Mouse (Mus musculus): Measurements from ENCODE around the gene Wfikkn2. TPM values are rescaled to one million over a fixed set of nuclear protein-coding genes. Genes with fewer than 3 reads are reported as not detected.

The Wfikkn2 gene
- total RNA-seq, 2 experiments from 2014 or later: 1.5 to 1.8 TPM

GRCm38 (mm10) chr11:94229207-94229960 lies 16.4 kb downstream of the Wfikkn2 start:
- peak; percentile 45 to 70 for DNase-seq
- intact Hi-C loops (cut with DNase I): no loop called here

- intact Hi-C loops (cut with DNase I): no loop called here
- DNase-seq: no peak
Observed at GRCm38 (mm10) chr11:94228416-94228815, 17.4 kb downstream of the Wfikkn2 start.

GRCm38 (mm10) chr11:94225985-94226384 lies 19.8 kb downstream of the Wfikkn2 start:
- peak; percentile 38 to 65 for DNase-seq
- intact Hi-C loops (cut with DNase I): loop anchor here (1.0 to 2.0 kb wide), 3 partner anchors 13 to 97 kb away; no protein-coding TSS in a partner anchor

- no peak for DNase-seq
- intact Hi-C loops (cut with DNase I): no loop called here
Observed at GRCm38 (mm10) chr11:94223531-94223930, 22.3 kb downstream of the Wfikkn2 start.

- intact Hi-C loops (cut with DNase I): no loop called here
Observed at GRCm38 (mm10) chr11:94221257-94221656, 24.5 kb downstream of the Wfikkn2 start.

GRCm38 (mm10) chr11:94216247-94216646 lies 29.6 kb downstream of the Wfikkn2 start:
- intact Hi-C loops (cut with DNase I): loop anchor here (10.0 kb wide), 1 partner anchor 261 kb away; the partner anchor contains the start of gene Nme2
- no peak for DNase-seq

More at GRCm38 (mm10) chr11:94221257-94221656, 24.5 kb downstream of the Wfikkn2 start:
- no peak for DNase-seq

- intact Hi-C loops (cut with DNase I): loop anchor here (10.0 kb wide), 1 partner anchor 261 kb away; the partner anchor contains the start of gene Nme2
Observed at GRCm38 (mm10) chr11:94215581-94215980, 30.2 kb downstream of the Wfikkn2 start.

GRCm38 (mm10) chr11:94213735-94214594 lies 31.8 kb downstream of the Wfikkn2 start:
- intact Hi-C loops (cut with DNase I): loop anchor here (2.0 to 10.0 kb wide), 2 partner anchors 13 to 259 kb away; partner anchors contain the start of gene Nme2
- no peak for DNase-seq

More at GRCm38 (mm10) chr11:94215581-94215980, 30.2 kb downstream of the Wfikkn2 start:
- no peak for DNase-seq

GRCm38 (mm10) chr11:94212997-94213396 lies 32.8 kb downstream of the Wfikkn2 start:
- intact Hi-C loops (cut with DNase I): loop anchor here (2.0 to 10.0 kb wide), 2 partner anchors 14 to 258 kb away; partner anchors contain the start of gene Nme2

GRCm38 (mm10) chr11:94212489-94212836 lies 33.3 kb downstream of the Wfikkn2 start:
- intact Hi-C loops (cut with DNase I): loop anchor here (2.0 to 10.0 kb wide), 2 partner anchors 14 to 258 kb away; partner anchors contain the start of gene Nme2
- no peak for DNase-seq

More at GRCm38 (mm10) chr11:94212997-94213396, 32.8 kb downstream of the Wfikkn2 start:
- DNase-seq: no peak

- DNase-seq: peak; percentile 80 to 81
- intact Hi-C loops (cut with DNase I): loop anchor here (2.0 to 10.0 kb wide), 3 partner anchors 15 to 257 kb away; partner anchors contain the start of gene Nme2
Observed at GRCm38 (mm10) chr11:94211651-94212488, 33.9 kb downstream of the Wfikkn2 start.

GRCm38 (mm10) chr11:94211124-94211603 lies 34.6 kb downstream of the Wfikkn2 start, which contains the start of gene Tob1:
Gene Tob1, plus strand, starts transcription at chr11:94211454.
- peak; percentile 97 for DNase-seq

GRCm38 (mm10) chr11:94210191-94211086 lies 35.4 kb downstream of the Wfikkn2 start:
- DNase-seq: peak; percentile 85 to 86
- intact Hi-C loops (cut with DNase I): loop anchor here (2.0 to 10.0 kb wide), 2 partner anchors 76 to 256 kb away; partner anchors contain the start of gene Nme2

More at GRCm38 (mm10) chr11:94211124-94211603, 34.6 kb downstream of the Wfikkn2 start, which contains the start of gene Tob1:
- intact Hi-C loops (cut with DNase I): loop anchor here (2.0 to 10.0 kb wide), 2 partner anchors 76 to 256 kb away; partner anchors contain the start of gene Nme2

GRCm38 (mm10) chr11:94209695-94210131 lies 36.1 kb downstream of the Wfikkn2 start:
- intact Hi-C loops (cut with DNase I): loop anchor here (2.0 to 10.0 kb wide), 2 partner anchors 75 to 255 kb away; partner anchors contain the start of gene Nme2
- DNase-seq: no peak

GRCm38 (mm10) chr11:94208811-94209675 lies 36.8 kb downstream of the Wfikkn2 start:
- intact Hi-C loops (cut with DNase I): no loop called here

GRCm38 (mm10) chr11:94206398-94207114 lies 39.2 kb downstream of the Wfikkn2 start:
- intact Hi-C loops (cut with DNase I): no loop called here
- DNase-seq: no peak

More at GRCm38 (mm10) chr11:94208811-94209675, 36.8 kb downstream of the Wfikkn2 start:
- no peak for DNase-seq

All from heart, postnatal 14 days (tissue).